14 mouse cellular contexts compared by ENCODE assay signal in genomic region chr3:153436076-153437021, GRCm38 (mm10).
DNase-seq lines count a peak whose midpoint lies in the region; ATAC-seq and TF ChIP-seq lines count a peak whose summit lies in the region.
"Had no signal": no experiment of that assay in that cellular context is flagged by ENCODE, and none has a peak within 500 bp of the region (broad histone marks: within the 10 kb centered on the region; RNA-seq: fewer than 3 reads in every experiment).

No protein-coding gene starts in this region.

- peaks cover 12% of the 10 kb centered on the region for H3K4me1 ChIP-seq in forebrain, embryonic 10.5 days
- H3K4me1 ChIP-seq in forebrain, embryonic 11.5 days (replicated peaks; ENCODE audit: control insufficient read depth, insufficient read depth, low read length), result no peaks in the 10 kb centered on the region
- H3K4me1 ChIP-seq in forebrain, embryonic 16.5 days (replicated peaks; ENCODE audit: control insufficient read depth, insufficient read depth, low read length), result peaks cover 11% of the 10 kb centered on the region
- peaks cover 0 to 13% of the 10 kb centered on the region in 2 experiments; a peak in 2 of 4 replicates for H3K4me1 ChIP-seq in liver, embryonic 14.5 days (replicated peaks; ENCODE audit: control insufficient read depth in 2 of 2, insufficient read depth in 2 of 2, low read length in 1 of 2)
- H3K4me1 ChIP-seq in neural tube, embryonic 14.5 days (ENCODE audit: control insufficient read depth, insufficient read depth, low read length), result no peaks in the 10 kb centered on the region; the same call in 1 of the 2 replicates
- no peaks in the 10 kb centered on the region for H3K4me1 ChIP-seq in intestine, embryonic 16.5 days (ENCODE audit: control insufficient read depth, insufficient read depth, low read length)
- no peaks in the 10 kb centered on the region for H3K4me1 ChIP-seq in kidney, adult 2 months (ENCODE audit: control insufficient read depth, insufficient read depth, low read length)
- H3K4me1 ChIP-seq: limb, embryonic 15.5 days had no signal

- no peaks in the 10 kb centered on the region for H3K36me3 ChIP-seq in forebrain, embryonic 10.5 days (replicated peaks)
- no peaks in the 10 kb centered on the region for H3K36me3 ChIP-seq in forebrain, embryonic 11.5 days (ENCODE audit: control insufficient read depth, insufficient read depth, low read length)
- H3K36me3 ChIP-seq in forebrain, embryonic 16.5 days (ENCODE audit: control insufficient read depth, insufficient read depth), result no peaks in the 10 kb centered on the region
- H3K36me3 ChIP-seq in liver, embryonic 14.5 days (replicated peaks; ENCODE audit: control insufficient read depth, insufficient read depth, low read depth), result no peaks in the 10 kb centered on the region
- no peaks in the 10 kb centered on the region for H3K36me3 ChIP-seq in neural tube, embryonic 14.5 days (ENCODE audit: control insufficient read depth, insufficient read depth, low read length)
- H3K36me3 ChIP-seq in intestine, embryonic 16.5 days (ENCODE audit: control insufficient read depth, insufficient read depth, low read length), result no peaks in the 10 kb centered on the region
- no peaks in the 10 kb centered on the region for H3K36me3 ChIP-seq in kidney, adult 2 months (ENCODE audit: control insufficient read depth, insufficient read depth, low read length)
- H3K36me3 ChIP-seq: limb, embryonic 15.5 days had no signal

- 88% methylated on average over 17 of the region's 17 CpGs for WGBS in forebrain, embryonic 10.5 days
- 86% methylated on average over 17 of the region's 17 CpGs for WGBS in forebrain, embryonic 11.5 days
- WGBS in forebrain, embryonic 16.5 days, result 72% methylated on average over 17 of the region's 17 CpGs
- WGBS in liver, embryonic 14.5 days (ENCODE audit: insufficient replicate concordance), result 65% methylated on average over 17 of the region's 17 CpGs
- 56% methylated on average over 17 of the region's 17 CpGs for WGBS in neural tube, embryonic 14.5 days
- 81% methylated on average over 17 of the region's 17 CpGs for WGBS in intestine, embryonic 16.5 days
- WGBS in kidney, adult 2 months, result 88% methylated on average over 17 of the region's 17 CpGs

- no peak overlapping the region for H3K9ac ChIP-seq in forebrain, embryonic 11.5 days (ENCODE audit: low read length)
- H3K9ac ChIP-seq in forebrain, embryonic 16.5 days (replicated peaks; ENCODE audit: low read depth, low read length), result no peak overlapping the region
- H3K9ac ChIP-seq in liver, embryonic 14.5 days (replicated peaks), result no peak overlapping the region
- no peak overlapping the region for H3K9ac ChIP-seq in neural tube, embryonic 14.5 days (replicated peaks; ENCODE audit: low read depth, low read length)
- H3K9ac ChIP-seq in intestine, embryonic 16.5 days (ENCODE audit: low read depth, low read length), result no peak overlapping the region
- H3K9ac ChIP-seq: limb, embryonic 15.5 days had no signal

- no peak for DNase-seq in forebrain, embryonic 10.5 days (ENCODE audit: extremely low spot score, low spot score)
- no peak for DNase-seq in forebrain, embryonic 11.5 days (ENCODE audit: low spot score)
- peak; percentile 30 to 38 (median 35) for DNase-seq in liver, embryonic 14.5 days (ENCODE audit: low read depth in 3 of 3, low spot score in 3 of 3)
- no peak for DNase-seq in retina, postnatal 1 day
- no peak for DNase-seq in kidney, adult 2 months
- DNase-seq: B cell, adult 2 months; heart, postnatal 36 days; kidney, adult 8-10 months; right cerebral cortex, adult 18-20 months had no signal

- no peak for ATAC-seq in forebrain, embryonic 11.5 days (replicated peaks; ENCODE audit: low FRiP score)
- 0 out of 2 replicates have a peak, but pooled peaks have one; percentile 17 for ATAC-seq in forebrain, embryonic 16.5 days
- peak; percentile 86 for ATAC-seq in liver, embryonic 14.5 days (ENCODE audit: insufficient read depth)
- peak; percentile 39; the same call in 1 of the 2 replicates for ATAC-seq in neural tube, embryonic 14.5 days (ENCODE audit: low read depth)
- ATAC-seq in intestine, embryonic 16.5 days, result no peak

- no peak overlapping the region for H3K4me3 ChIP-seq in forebrain, embryonic 10.5 days
- no peak overlapping the region for H3K4me3 ChIP-seq in forebrain, embryonic 11.5 days (ENCODE audit: low read depth, low read length)
- H3K4me3 ChIP-seq in forebrain, embryonic 16.5 days (replicated peaks; ENCODE audit: low read length), result no peak overlapping the region
- H3K4me3 ChIP-seq in liver, embryonic 14.5 days (ENCODE audit: insufficient read depth in 1 of 2, low read depth in 2 of 2, low read length in 2 of 2), result no peak overlapping the region
- H3K4me3 ChIP-seq in neural tube, embryonic 14.5 days (ENCODE audit: low read depth, low read length), result no peak overlapping the region
- no peak overlapping the region for H3K4me3 ChIP-seq in intestine, embryonic 16.5 days (ENCODE audit: low read length)
- no peak overlapping the region for H3K4me3 ChIP-seq in kidney, adult 2 months (ENCODE audit: insufficient read depth, low read depth, low read length)
- H3K4me3 ChIP-seq: limb, embryonic 15.5 days had no signal

- H3K27me3 ChIP-seq in forebrain, embryonic 10.5 days (ENCODE audit: poor library complexity, severe bottlenecking), result no peaks in the 10 kb centered on the region
- H3K27me3 ChIP-seq in forebrain, embryonic 11.5 days (ENCODE audit: control insufficient read depth, insufficient read depth, low read length), result no peaks in the 10 kb centered on the region
- no peaks in the 10 kb centered on the region for H3K27me3 ChIP-seq in forebrain, embryonic 16.5 days (replicated peaks; ENCODE audit: control insufficient read depth, insufficient read depth, low read length)
- H3K27me3 ChIP-seq in liver, embryonic 14.5 days (ENCODE audit: control insufficient read depth, insufficient read depth, low read length), result no peaks in the 10 kb centered on the region
- no peaks in the 10 kb centered on the region for H3K27me3 ChIP-seq in neural tube, embryonic 14.5 days (ENCODE audit: control insufficient read depth, insufficient read depth, low read length)
- no peaks in the 10 kb centered on the region for H3K27me3 ChIP-seq in intestine, embryonic 16.5 days (replicated peaks; ENCODE audit: control insufficient read depth, insufficient read depth, low read length)
- no peaks in the 10 kb centered on the region for H3K27me3 ChIP-seq in kidney, adult 2 months (replicated peaks; ENCODE audit: control insufficient read depth, insufficient read depth, low read length)
- H3K27me3 ChIP-seq: limb, embryonic 15.5 days had no signal

- H3K4me2 ChIP-seq in forebrain, embryonic 11.5 days (ENCODE audit: low read depth, low read length, severe bottlenecking), result no peak overlapping the region
- no peak overlapping the region for H3K4me2 ChIP-seq in forebrain, embryonic 16.5 days (ENCODE audit: low read length)
- peak overlapping the region; percentile 29; the same call in 1 of the 2 replicates for H3K4me2 ChIP-seq in liver, embryonic 14.5 days (ENCODE audit: low read depth)
- H3K4me2 ChIP-seq in neural tube, embryonic 14.5 days (ENCODE audit: low read depth, low read length), result no peak overlapping the region
- H3K4me2 ChIP-seq in intestine, embryonic 16.5 days (ENCODE audit: low read depth, low read length), result no peak overlapping the region
- H3K4me2 ChIP-seq: limb, embryonic 15.5 days had no signal

- no peaks in the 10 kb centered on the region for H3K9me3 ChIP-seq in forebrain, embryonic 10.5 days
- no peaks in the 10 kb centered on the region for H3K9me3 ChIP-seq in forebrain, embryonic 11.5 days (ENCODE audit: control insufficient read depth, low read length)
- no peaks in the 10 kb centered on the region for H3K9me3 ChIP-seq in forebrain, embryonic 16.5 days (ENCODE audit: control insufficient read depth, low read length)
- no peaks in the 10 kb centered on the region for H3K9me3 ChIP-seq in liver, embryonic 14.5 days (ENCODE audit: control insufficient read depth, low read length)
- no peaks in the 10 kb centered on the region for H3K9me3 ChIP-seq in neural tube, embryonic 14.5 days (ENCODE audit: control insufficient read depth, low read length)
- no peaks in the 10 kb centered on the region for H3K9me3 ChIP-seq in intestine, embryonic 16.5 days (ENCODE audit: control insufficient read depth, low read length)
- H3K9me3 ChIP-seq: limb, embryonic 15.5 days had no signal

- 0 out of 2 replicates have a peak overlapping the region, but pooled peaks have one; percentile 5 for H3K27ac ChIP-seq in forebrain, embryonic 10.5 days
- H3K27ac ChIP-seq in forebrain, embryonic 11.5 days (ENCODE audit: low read depth, low read length), result no peak overlapping the region
- H3K27ac ChIP-seq in forebrain, embryonic 16.5 days (ENCODE audit: low read length), result no peak overlapping the region
- no peak overlapping the region for H3K27ac ChIP-seq in liver, embryonic 14.5 days
- H3K27ac ChIP-seq in neural tube, embryonic 14.5 days (ENCODE audit: low read depth, low read length), result 0 out of 2 replicates have a peak overlapping the region, but pooled peaks have one; percentile 16
- no peak overlapping the region for H3K27ac ChIP-seq in intestine, embryonic 16.5 days (ENCODE audit: low read length)
- H3K27ac ChIP-seq in kidney, adult 2 months (ENCODE audit: insufficient read depth, low read depth, low read length), result no peak overlapping the region
- H3K27ac ChIP-seq: limb, embryonic 15.5 days; macrophage had no signal

- peak; percentile 72 for TF ChIP-seq EP300 in liver, embryonic 14.5 days (IDR thresholded peaks at IDR 0.05; ENCODE audit: low read depth)

- no peak for TF ChIP-seq CTCF in liver, embryonic 14.5 days (IDR thresholded peaks at IDR 0.05; ENCODE audit: low read depth)
- no peak for TF ChIP-seq CTCF in kidney, adult 2 months (conservative IDR thresholded peaks at IDR 0.05; ENCODE audit: insufficient read depth, insufficient read length, low read depth, low read length)

- TF ChIP-seq POLR2A in kidney, adult 2 months (IDR thresholded peaks at IDR 0.05; ENCODE audit: low read depth, low read length), result no peak

Comparison
In these comparisons a context has a peak if more than half of its experiments do, and no peak if none do; other contexts are left out.
1. H3K27ac ChIP-seq: peak in forebrain, embryonic 10.5 days (single experiment) and neural tube, embryonic 14.5 days (single experiment); none in forebrain, embryonic 11.5 days (single experiment), forebrain, embryonic 16.5 days (single experiment), liver, embryonic 14.5 days (single experiment), intestine, embryonic 16.5 days (single experiment) and kidney, adult 2 months (single experiment).
2. ATAC-seq: peak in forebrain, embryonic 16.5 days (single experiment), liver, embryonic 14.5 days (single experiment) and neural tube, embryonic 14.5 days (single experiment); none in forebrain, embryonic 11.5 days (single experiment) and intestine, embryonic 16.5 days (single experiment).
3. DNase-seq: peak in liver, embryonic 14.5 days (3 of 3); none in forebrain, embryonic 10.5 days (single experiment), forebrain, embryonic 11.5 days (single experiment), retina, postnatal 1 day (single experiment) and kidney, adult 2 months (single experiment).